Mouse (Mus musculus): ENCODE data around the gene Fam193a. TPM values are rescaled to one million over a fixed set of nuclear protein-coding genes. Genes with fewer than 3 reads are reported as not detected.

Fam193a gene
- polyA plus RNA-seq, 1 experiment: 23.9 TPM

GRCm38 (mm10) chr5:34520458-34521209 lies 150.9 kb downstream of the Fam193a start:
- H3K27ac ChIP-seq (ENCODE audit: control insufficient read depth, insufficient read depth, low read depth, low read length, poor library complexity): peak overlapping the region; percentile 21
- TF ChIP-seq POLR2A (IDR thresholded peaks at IDR 0.05; ENCODE audit: borderline replicate concordance, control insufficient read depth, low read depth, low read length) (no peak), CTCF (IDR thresholded peaks at IDR 0.05; ENCODE audit: control insufficient read depth, insufficient read depth, low read length) (no peak)
- H3K4me3 ChIP-seq (replicated peaks; ENCODE audit: control insufficient read depth, low read depth, low read length): no peak overlapping the region
- WGBS: 11% methylated on average over 11 of the region's 11 CpGs
- peaks cover 6% of the 10 kb centered on the region for H3K4me1 ChIP-seq (ENCODE audit: control insufficient read depth, insufficient read depth, low read length)

DNA sequence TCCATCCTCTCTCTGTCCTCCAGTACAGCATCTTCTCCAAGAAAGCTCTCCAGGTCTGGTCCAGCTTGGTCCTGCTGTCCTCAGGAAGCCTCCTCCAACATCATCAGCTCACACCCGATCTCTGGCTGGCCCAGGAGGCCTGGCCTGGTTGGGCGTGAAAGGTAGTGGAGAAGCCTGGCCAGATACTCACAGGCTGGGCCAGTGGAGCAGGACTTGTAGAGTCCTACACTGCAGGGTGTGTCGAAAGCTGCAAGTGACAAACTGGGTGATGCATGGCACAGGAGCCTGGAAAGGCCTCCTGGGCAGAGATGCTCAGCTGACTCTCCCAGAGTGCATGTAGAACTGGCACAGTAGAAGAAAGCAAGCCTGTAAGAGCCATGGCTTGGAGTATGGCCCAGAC lies 151.6 kb downstream of the Fam193a start:
- peaks cover 6% of the 10 kb centered on the region for H3K4me1 ChIP-seq (ENCODE audit: control insufficient read depth, insufficient read depth, low read length)
- TF ChIP-seq CTCF (IDR thresholded peaks at IDR 0.05; ENCODE audit: control insufficient read depth, insufficient read depth, low read length) (no peak), POLR2A (IDR thresholded peaks at IDR 0.05; ENCODE audit: borderline replicate concordance, control insufficient read depth, low read depth, low read length) (no peak)
- H3K4me3 ChIP-seq (replicated peaks; ENCODE audit: control insufficient read depth, low read depth, low read length): no peak overlapping the region
- WGBS: 53% methylated on average over 3 of the region's 3 CpGs
- H3K27ac ChIP-seq (ENCODE audit: control insufficient read depth, insufficient read depth, low read depth, low read length, poor library complexity): peak overlapping the region; percentile 56

- H3K4me1 ChIP-seq (ENCODE audit: control insufficient read depth, insufficient read depth, low read length): peaks cover 11% of the 10 kb centered on the region
- no peak overlapping the region for H3K4me3 ChIP-seq (replicated peaks; ENCODE audit: control insufficient read depth, low read depth, low read length)
- H3K27ac ChIP-seq (ENCODE audit: control insufficient read depth, insufficient read depth, low read depth, low read length, poor library complexity): no peak overlapping the region; the same call in 1 of the 2 replicates
- WGBS: 56% methylated on average over 4 of the region's 4 CpGs
- TF ChIP-seq CTCF (IDR thresholded peaks at IDR 0.05; ENCODE audit: control insufficient read depth, insufficient read depth, low read length): peak; percentile 70; the same call in 1 of the 2 replicates
- no peak for TF ChIP-seq POLR2A (IDR thresholded peaks at IDR 0.05; ENCODE audit: borderline replicate concordance, control insufficient read depth, low read depth, low read length)
Measured at GRCm38 (mm10) chr5:34523958-34524485, 154.3 kb downstream of the Fam193a start.

DNA sequence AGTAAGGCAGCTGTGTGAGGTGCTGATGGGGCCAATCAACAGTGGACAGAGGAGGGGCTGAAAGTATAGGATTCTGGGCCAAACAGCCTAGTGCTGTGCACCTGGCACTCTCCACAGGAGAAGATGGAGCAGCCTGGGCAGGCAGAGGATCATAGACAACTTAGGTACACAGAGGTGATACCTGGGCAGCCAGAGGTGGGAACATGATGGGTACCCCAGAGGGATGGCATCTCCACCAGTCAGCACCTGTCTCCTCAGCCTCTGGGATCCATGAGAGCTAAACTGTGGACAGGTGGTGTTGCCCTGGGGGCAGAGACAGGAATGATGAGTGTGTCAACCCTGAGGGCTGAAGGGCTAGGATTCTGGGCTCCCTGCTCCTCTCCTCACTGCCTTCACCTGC lies 154.8 kb downstream of the Fam193a start:
- no peak overlapping the region for H3K4me3 ChIP-seq (replicated peaks; ENCODE audit: control insufficient read depth, low read depth, low read length)

GRCm38 (mm10) chr5:34525663-34526476 lies 156.1 kb downstream of the Fam193a start, which contains the start of gene Sh3bp2:
Gene Sh3bp2, plus strand, starts transcription at chr5:34525838.
- Histone ChIP-seq H3K4me1 (ENCODE audit: control insufficient read depth, insufficient read depth, low read length) (peaks cover 13% of the 10 kb centered on the region), H3K4me3 (replicated peaks; ENCODE audit: control insufficient read depth, low read depth, low read length) (peak within 1 kb of the TSS; percentile 92), H3K27ac (ENCODE audit: control insufficient read depth, insufficient read depth, low read depth, low read length, poor library complexity) (peak within 1 kb of the TSS; percentile 78)
- peak; percentile 95; the same call in 1 of the 2 replicates for TF ChIP-seq POLR2A (IDR thresholded peaks at IDR 0.05; ENCODE audit: borderline replicate concordance, control insufficient read depth, low read depth, low read length)
- TF ChIP-seq CTCF (IDR thresholded peaks at IDR 0.05; ENCODE audit: control insufficient read depth, insufficient read depth, low read length): no peak
- 3% methylated on average over 38 of the region's 38 CpGs for WGBS

More for the DNA sequence above, 154.8 kb downstream of the Fam193a start:
- H3K27ac ChIP-seq (ENCODE audit: control insufficient read depth, insufficient read depth, low read depth, low read length, poor library complexity): peak overlapping the region; percentile 32
- no peak for TF ChIP-seq CTCF (IDR thresholded peaks at IDR 0.05; ENCODE audit: control insufficient read depth, insufficient read depth, low read length)
- no peak for TF ChIP-seq POLR2A (IDR thresholded peaks at IDR 0.05; ENCODE audit: borderline replicate concordance, control insufficient read depth, low read depth, low read length)
- peaks cover 11% of the 10 kb centered on the region for H3K4me1 ChIP-seq (ENCODE audit: control insufficient read depth, insufficient read depth, low read length)

- WGBS: 75% methylated on average over 5 of the region's 5 CpGs
- Histone ChIP-seq H3K4me3 (replicated peaks; ENCODE audit: control insufficient read depth, low read depth, low read length) (peak overlapping the region; percentile 92), H3K4me1 (ENCODE audit: control insufficient read depth, insufficient read depth, low read length) (peaks cover 14% of the 10 kb centered on the region), H3K27ac (ENCODE audit: control insufficient read depth, insufficient read depth, low read depth, low read length, poor library complexity) (peak overlapping the region; percentile 78)
- TF ChIP-seq CTCF (IDR thresholded peaks at IDR 0.05; ENCODE audit: control insufficient read depth, insufficient read depth, low read length): no peak
- no peak for TF ChIP-seq POLR2A (IDR thresholded peaks at IDR 0.05; ENCODE audit: borderline replicate concordance, control insufficient read depth, low read depth, low read length)
Measured at GRCm38 (mm10) chr5:34526477-34526775, 156.7 kb downstream of the Fam193a start.

DNA sequence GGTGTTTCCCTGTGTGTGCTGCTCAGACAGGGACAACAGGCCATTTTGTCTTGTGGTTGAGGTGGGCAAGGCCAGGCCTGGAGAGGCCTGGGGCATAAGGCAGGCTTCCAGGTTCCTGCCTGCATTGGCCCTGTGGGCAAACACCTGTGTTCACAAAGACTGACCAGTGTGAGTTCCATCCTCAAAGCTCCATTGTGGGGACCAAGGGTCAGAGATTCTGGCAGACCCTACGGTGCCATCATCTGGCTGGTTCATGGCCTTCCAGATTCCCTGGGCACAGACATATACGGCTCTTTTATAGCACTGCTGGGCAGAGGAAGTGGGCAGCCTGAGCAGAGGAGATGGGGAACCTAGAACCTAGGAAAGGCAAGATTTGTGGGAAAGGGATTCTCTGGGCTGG lies 157.6 kb downstream of the Fam193a start:
- 76% methylated on average over 2 of the region's 2 CpGs for WGBS
- no peak overlapping the region for H3K27ac ChIP-seq (ENCODE audit: control insufficient read depth, insufficient read depth, low read depth, low read length, poor library complexity)
- no peak overlapping the region for H3K4me3 ChIP-seq (replicated peaks; ENCODE audit: control insufficient read depth, low read depth, low read length)
- no peak for TF ChIP-seq CTCF (IDR thresholded peaks at IDR 0.05; ENCODE audit: control insufficient read depth, insufficient read depth, low read length)
- TF ChIP-seq POLR2A (IDR thresholded peaks at IDR 0.05; ENCODE audit: borderline replicate concordance, control insufficient read depth, low read depth, low read length): no peak
- peaks cover 17% of the 10 kb centered on the region for H3K4me1 ChIP-seq (ENCODE audit: control insufficient read depth, insufficient read depth, low read length)

DNA sequence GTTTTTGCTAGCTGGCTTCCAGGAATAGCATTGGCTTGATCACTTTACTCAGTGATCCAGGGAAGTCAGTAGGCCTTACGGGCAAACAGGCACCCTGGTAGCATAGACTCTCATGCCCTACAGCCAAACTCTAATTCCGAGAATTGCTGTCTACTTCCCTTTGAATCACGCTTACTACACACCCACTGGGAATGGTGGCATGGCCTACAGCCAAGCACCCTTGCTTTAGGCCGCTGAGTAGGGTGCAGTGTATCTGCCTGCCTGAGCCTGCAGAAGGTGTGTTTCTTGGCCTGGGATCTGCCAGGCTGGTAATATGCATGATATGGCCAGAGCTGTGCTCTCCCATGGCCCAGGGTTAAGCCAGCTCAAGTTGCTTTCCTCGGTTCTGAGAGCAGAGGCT lies 159.0 kb downstream of the Fam193a start:
- Histone ChIP-seq H3K27ac (ENCODE audit: control insufficient read depth, insufficient read depth, low read depth, low read length, poor library complexity) (no peak overlapping the region), H3K4me1 (ENCODE audit: control insufficient read depth, insufficient read depth, low read length) (peaks cover 25% of the 10 kb centered on the region), H3K4me3 (replicated peaks; ENCODE audit: control insufficient read depth, low read depth, low read length) (no peak overlapping the region)
- TF ChIP-seq CTCF (IDR thresholded peaks at IDR 0.05; ENCODE audit: control insufficient read depth, insufficient read depth, low read length) (no peak), POLR2A (IDR thresholded peaks at IDR 0.05; ENCODE audit: borderline replicate concordance, control insufficient read depth, low read depth, low read length) (no peak)
- 78% methylated on average over 5 of the region's 5 CpGs for WGBS

Measured in bone marrow, adult 2 months (tissue).